Mouse (Mus musculus) neural tube, embryonic 11.5 days (tissue): ENCODE measurements around the gene Gde1. TPM values are rescaled to one million over a fixed set of nuclear protein-coding genes. Genes with fewer than 3 reads are reported as not detected.

Experiments used
- ATAC-seq: fragments of 200-750 bp; cut with Nextera tagmentation; 2 replicates; pipeline ENCODE4 v1.8.0; 2017; ENCODE audit warnings: moderate number of reproducible peaks, mild to moderate bottlenecking, moderate TSS enrichment, moderate library complexity; ENCODE audit not compliant: insufficient read depth, low FRiP score, low TSS enrichment
- DNase-seq: peaks from one replicate; pipeline ENCODE4 v3.0.0-alpha.2; 2015; ENCODE audit warnings: low spot score
- H3K27ac ChIP-seq: fragments of 300-500 bp; sonication (generic); 2 replicates; pipeline ENCODE4 v1.5.1; 2014; ENCODE audit warnings: low read depth, mild to moderate bottlenecking, low read length
- H3K27me3 ChIP-seq: fragments of 300-500 bp; sonication (generic); 2 replicates; pipeline ENCODE4 v1.6.1; 2014; ENCODE audit warnings: mild to moderate bottlenecking, low read length, mixed read lengths; ENCODE audit not compliant: control insufficient read depth, insufficient read depth
- H3K36me3 ChIP-seq: fragments of 300-500 bp; sonication (generic); 2 replicates; pipeline ENCODE4 v1.6.1; 2014; ENCODE audit warnings: mild to moderate bottlenecking, low read length, moderate library complexity, mixed read lengths; ENCODE audit not compliant: control insufficient read depth, insufficient read depth
- H3K4me1 ChIP-seq: fragments of 300-500 bp; sonication (generic); 2 replicates; pipeline ENCODE4 v1.6.1; 2014; ENCODE audit warnings: low read length, mixed read lengths; ENCODE audit not compliant: control insufficient read depth, insufficient read depth
- H3K4me2 ChIP-seq: fragments of 300-500 bp; sonication (generic); 2 replicates; pipeline ENCODE4 v1.6.1; 2014; ENCODE audit warnings: low read depth, mild to moderate bottlenecking, moderate library complexity
- H3K4me3 ChIP-seq: fragments of 300-500 bp; sonication (generic); 2 replicates; pipeline ENCODE4 v1.5.1; 2014; ENCODE audit warnings: low read depth, low read length
- H3K9ac ChIP-seq: fragments of 300-500 bp; sonication (generic); 2 replicates; pipeline ENCODE4 v1.6.1; 2014; ENCODE audit warnings: mild to moderate bottlenecking, low read length
- H3K9me3 ChIP-seq: fragments of 300-500 bp; sonication (generic); 2 replicates; pipeline ENCODE4 v1.6.1; 2016; ENCODE audit warnings: low read length; ENCODE audit not compliant: control insufficient read depth
- WGBS: fragments of 180-500 bp; shearing (Covaris S2); extraction: QIAGEN DNeasy Blood & Tissue Kit; methylation state at CpG from one replicate; pipeline ENCODE4 v1.1.7; 2014; 5-methylcytosine and 5-hydroxymethylcytosine counted together
- polyA plus RNA-seq: library from polyadenylated mRNA; unstranded; fragments of >200 nt; fragmentation: Nextera tagmentation; extraction: Ambion mirVana; gene quantifications from 2 replicates; pipeline ENCODE4 v1.2.1, GENCODE M21; 2014

The Gde1 gene
- polyA plus RNA-seq, 1 experiment from 2014 or later: 114 TPM

- no peak overlapping the region for H3K4me3 ChIP-seq
Observed at GRCm38 (mm10) chr7:118698882-118699281, 6.7 kb downstream of the Gde1 start.

GRCm38 (mm10) chr7:118697168-118697567, 8.4 kb downstream of the Gde1 start:
- no peaks in the 10 kb centered on the region; the same call in 1 of the 2 replicates for H3K36me3 ChIP-seq
- no peak overlapping the region for H3K27ac ChIP-seq
- 86% methylated on average over 4 of the region's 4 CpGs for WGBS
- no peaks in the 10 kb centered on the region for H3K4me1 ChIP-seq
- H3K9me3 ChIP-seq: no peaks in the 10 kb centered on the region
- H3K9ac ChIP-seq: no peak overlapping the region
- H3K27me3 ChIP-seq: no peaks in the 10 kb centered on the region
- ATAC-seq: no peak
- H3K4me3 ChIP-seq: no peak overlapping the region
- H3K4me2 ChIP-seq: no peak overlapping the region
- no peak for DNase-seq

More at GRCm38 (mm10) chr7:118698882-118699281, 6.7 kb downstream of the Gde1 start:
- Histone ChIP-seq H3K4me2 (no peak overlapping the region), H3K9me3 (no peaks in the 10 kb centered on the region), H3K27me3 (no peaks in the 10 kb centered on the region), H3K27ac (no peak overlapping the region), H3K9ac (no peak overlapping the region), H3K36me3 (no peaks in the 10 kb centered on the region; the same call in 1 of the 2 replicates), H3K4me1 (no peaks in the 10 kb centered on the region)
- DNase-seq (no peak), ATAC-seq (no peak)
- WGBS: 96% methylated on average over 9 of the region's 9 CpGs

- no peak overlapping the region for H3K27ac ChIP-seq
- H3K4me3 ChIP-seq: no peak overlapping the region
- no peaks in the 10 kb centered on the region for H3K9me3 ChIP-seq
- H3K4me1 ChIP-seq: no peaks in the 10 kb centered on the region
- no peaks in the 10 kb centered on the region for H3K27me3 ChIP-seq
- DNase-seq (no peak), ATAC-seq (no peak)
- no peak overlapping the region for H3K9ac ChIP-seq
- peaks cover 6% of the 10 kb centered on the region for H3K36me3 ChIP-seq
- H3K4me2 ChIP-seq: no peak overlapping the region
- 95% methylated on average over 6 of the region's 6 CpGs for WGBS
Observed at GRCm38 (mm10) chr7:118696146-118696545, 9.4 kb downstream of the Gde1 start.

DNA sequence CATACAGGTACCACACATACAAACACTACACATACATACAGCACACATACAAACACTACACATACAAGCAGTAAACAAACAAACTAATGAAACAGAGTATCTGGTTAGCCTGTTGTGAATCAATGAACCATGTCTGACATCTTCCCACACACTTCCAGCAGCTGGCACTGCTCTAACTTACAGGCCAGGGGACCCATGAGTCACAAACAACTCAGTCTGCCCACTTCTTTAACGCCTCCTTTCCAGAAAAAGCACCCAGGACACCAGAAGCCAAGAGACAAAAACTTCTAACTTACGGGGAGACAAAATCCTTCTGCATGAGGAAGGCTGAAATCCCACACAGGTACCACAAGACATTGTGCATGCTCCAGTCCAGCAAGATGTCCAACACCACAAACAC, 14.3 kb downstream of the Gde1 start:
- H3K27me3 ChIP-seq: no peaks in the 10 kb centered on the region
- DNase-seq (no peak), ATAC-seq (no peak)
- H3K4me1 ChIP-seq: no peaks in the 10 kb centered on the region
- H3K4me2 ChIP-seq: no peak overlapping the region
- H3K9me3 ChIP-seq: no peaks in the 10 kb centered on the region
- H3K27ac ChIP-seq: no peak overlapping the region
- WGBS: 96% methylated on average over 2 of the region's 2 CpGs
- H3K36me3 ChIP-seq: peaks cover 12% of the 10 kb centered on the region
- no peak overlapping the region for H3K9ac ChIP-seq
- no peak overlapping the region for H3K4me3 ChIP-seq

- Histone ChIP-seq H3K27ac (no peak overlapping the region), H3K4me2 (no peak overlapping the region), H3K4me1 (no peaks in the 10 kb centered on the region), H3K9ac (no peak overlapping the region), H3K27me3 (no peaks in the 10 kb centered on the region), H3K36me3 (peaks cover 12% of the 10 kb centered on the region), H3K9me3 (no peaks in the 10 kb centered on the region), H3K4me3 (no peak overlapping the region)
- DNase-seq: no peak
- WGBS: 90% methylated on average over 7 of the region's 7 CpGs
- no peak for ATAC-seq
Observed at GRCm38 (mm10) chr7:118689088-118689487, 16.5 kb downstream of the Gde1 start.

GRCm38 (mm10) chr7:118688199-118688598, 17.4 kb downstream of the Gde1 start:
- H3K36me3 ChIP-seq: peaks cover 12% of the 10 kb centered on the region
- 38% methylated on average over 5 of the region's 5 CpGs for WGBS
- H3K4me2 ChIP-seq: no peak overlapping the region
- H3K9me3 ChIP-seq: no peaks in the 10 kb centered on the region
- ATAC-seq (0 out of 2 replicates have a peak, but pooled peaks have one; percentile 23), DNase-seq (peak; percentile 84)
- H3K27me3 ChIP-seq: no peaks in the 10 kb centered on the region
- no peak overlapping the region for H3K27ac ChIP-seq
- no peak overlapping the region for H3K9ac ChIP-seq
- no peaks in the 10 kb centered on the region for H3K4me1 ChIP-seq
- no peak overlapping the region for H3K4me3 ChIP-seq

GRCm38 (mm10) chr7:118676826-118677225, 28.8 kb downstream of the Gde1 start:
- Histone ChIP-seq H3K4me2 (no peak overlapping the region), H3K27ac (no peak overlapping the region), H3K4me3 (no peak overlapping the region), H3K4me1 (no peaks in the 10 kb centered on the region), H3K36me3 (no peaks in the 10 kb centered on the region), H3K9me3 (no peaks in the 10 kb centered on the region), H3K27me3 (no peaks in the 10 kb centered on the region), H3K9ac (no peak overlapping the region)
- ATAC-seq: no peak
- DNase-seq: no peak
- WGBS: 93% methylated on average over 4 of the region's 4 CpGs

DNA sequence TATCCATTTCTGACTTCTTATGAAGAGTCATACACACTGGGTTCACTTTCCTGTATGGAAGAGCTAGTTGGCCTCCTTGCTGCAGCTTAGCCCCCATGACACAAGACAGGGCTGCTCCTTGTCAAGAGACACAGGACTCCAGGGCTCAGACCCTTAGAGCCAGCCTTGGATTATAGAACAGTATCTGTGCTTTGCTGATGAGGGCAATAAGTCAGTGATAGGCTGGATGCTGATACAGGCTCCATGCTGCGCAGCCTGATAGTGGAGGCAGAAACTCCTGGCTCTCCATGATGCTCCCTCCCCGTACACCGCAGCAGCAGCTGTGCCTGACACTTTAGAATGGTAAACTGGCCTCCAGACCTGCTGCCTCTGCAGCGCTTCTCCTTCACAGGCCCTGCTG, 35.4 kb downstream of the Gde1 start:
- 66% methylated on average over 4 of the region's 4 CpGs for WGBS
- no peak for DNase-seq

GRCm38 (mm10) chr7:118667773-118668172, 37.8 kb downstream of the Gde1 start:
- no peak overlapping the region for H3K4me2 ChIP-seq
- no peaks in the 10 kb centered on the region for H3K4me1 ChIP-seq
- ATAC-seq (no peak), DNase-seq (no peak)
- no peaks in the 10 kb centered on the region for H3K36me3 ChIP-seq
- H3K27me3 ChIP-seq: no peaks in the 10 kb centered on the region
- WGBS: 95% methylated on average over 2 of the region's 2 CpGs
- no peaks in the 10 kb centered on the region for H3K9me3 ChIP-seq
- no peak overlapping the region for H3K9ac ChIP-seq
- no peak overlapping the region for H3K27ac ChIP-seq
- no peak overlapping the region for H3K4me3 ChIP-seq

More for the DNA sequence above, 35.4 kb downstream of the Gde1 start:
- H3K4me3 ChIP-seq: no peak overlapping the region
- ATAC-seq: no peak
- H3K27me3 ChIP-seq: no peaks in the 10 kb centered on the region
- H3K36me3 ChIP-seq: no peaks in the 10 kb centered on the region
- no peak overlapping the region for H3K27ac ChIP-seq
- H3K4me2 ChIP-seq: no peak overlapping the region
- no peak overlapping the region for H3K9ac ChIP-seq
- no peaks in the 10 kb centered on the region for H3K4me1 ChIP-seq
- no peaks in the 10 kb centered on the region for H3K9me3 ChIP-seq
